Mouse (Mus musculus) CH12.LX (cell line): Measurements from ENCODE around the gene Bach2. TPM values are rescaled to one million over a fixed set of nuclear protein-coding genes. Genes with fewer than 3 reads are reported as not detected.

Source experiments
- DNase-seq: peaks from one replicate; pipeline ENCODE4 v3.0.0-alpha.2; 2013; ENCODE audit errors: extremely low read depth
- H3K27ac ChIP-seq: 2 replicates; pipeline ENCODE4 v1.5.1; 2012; ENCODE audit warnings: low read depth, mild to moderate bottlenecking, control low read depth, moderate library complexity; ENCODE audit not compliant: insufficient read depth
- H3K27me3 ChIP-seq: replicated peaks from 2 replicates; pipeline ENCODE3; 2012; ENCODE audit warnings: inconsistent platforms
- H3K36me3 ChIP-seq, 2 experiments: replicated peaks in 1 of 2; 2 replicates each; pipeline versions ENCODE3 to v1.6.1; 2012; ENCODE audit warnings: inconsistent platforms in 1 of 2, low read length in 1 of 2, mild to moderate bottlenecking in 1 of 2, mixed read lengths in 1 of 2, moderate library complexity in 1 of 2; ENCODE audit not compliant: control insufficient read depth in 1 of 2, insufficient read depth in 1 of 2
- H3K4me1 ChIP-seq, 2 experiments: 2 replicates each; pipeline ENCODE4 v1.6.1; 2012; ENCODE audit warnings: inconsistent platforms in 1 of 2, moderate library complexity in 1 of 2; ENCODE audit not compliant: insufficient read depth in 2 of 2, control insufficient read depth in 1 of 2
- H3K4me2 ChIP-seq: 2 replicates; pipeline ENCODE4 v1.6.1; 2012; ENCODE audit warnings: low read depth, mild to moderate bottlenecking, control low read depth; ENCODE audit not compliant: poor library complexity, insufficient read depth, severe bottlenecking
- H3K4me3 ChIP-seq, 3 experiments: fragments of 150-350 bp in 1 of 3; sonication (generic) in 1 of 3; replicated peaks in 1 of 3; 2 replicates each; pipeline versions ENCODE3 to v1.5.1; 2011 to 2012; ENCODE audit warnings: low read depth in 2 of 3, low read length in 2 of 3, mild to moderate bottlenecking in 2 of 3, moderate library complexity in 2 of 3, control low read depth in 1 of 3, improper control_type of control experiment in 1 of 3, inconsistent platforms in 1 of 3, mixed read lengths in 1 of 3; ENCODE audit not compliant: poor library complexity in 1 of 3
- H3K79me2 ChIP-seq: replicated peaks from 2 replicates; pipeline ENCODE4 v1.6.1; 2012; ENCODE audit warnings: mild to moderate bottlenecking, moderate library complexity; ENCODE audit not compliant: control insufficient read depth, poor library complexity, insufficient read depth, severe bottlenecking; ENCODE audit errors: extremely low read depth
- H3K9ac ChIP-seq: 2 replicates; pipeline ENCODE4 v1.6.1; 2012; ENCODE audit warnings: low read depth, mild to moderate bottlenecking, control low read depth, moderate library complexity; ENCODE audit not compliant: insufficient read depth
- H3K9me3 ChIP-seq: replicated peaks from 2 replicates; pipeline ENCODE3; 2012; ENCODE audit warnings: low read length, inconsistent platforms, mixed read lengths
- BHLHE40 ChIP-seq: IDR thresholded peaks from 2 replicates; pipeline ENCODE4 v1.6.1; 2011; ENCODE audit warnings: mild to moderate bottlenecking, low read depth, low read length, improper control_type of control experiment
- CHD1 ChIP-seq: IDR thresholded peaks from 2 replicates; pipeline ENCODE4 v1.6.1; 2012; ENCODE audit warnings: low read depth, low read length, improper control_type of control experiment, inconsistent platforms
- CHD2 ChIP-seq: IDR thresholded peaks from 2 replicates; pipeline ENCODE4 v1.6.1; 2011; ENCODE audit warnings: low read length, improper control_type of control experiment
- ELF1 ChIP-seq: IDR thresholded peaks from 2 replicates; pipeline ENCODE4 v1.6.1; 2014; ENCODE audit warnings: low read depth, mild to moderate bottlenecking, inconsistent platforms, low read length, improper control_type of control experiment
- EP300 ChIP-seq: IDR thresholded peaks from 2 replicates; pipeline ENCODE4 v1.6.1; 2011; ENCODE audit warnings: low read length, improper control_type of control experiment
- ETS1 ChIP-seq: conservative IDR thresholded peaks from 2 replicates; pipeline ENCODE4 v1.6.1; 2012; ENCODE audit warnings: low read depth, mild to moderate bottlenecking, inconsistent platforms, low read length, improper control_type of control experiment, moderate library complexity
- GABPA ChIP-seq: IDR thresholded peaks from 2 replicates; pipeline ENCODE4 v1.6.1; 2012; ENCODE audit warnings: low read depth, low read length, improper control_type of control experiment, inconsistent platforms; ENCODE audit not compliant: insufficient replicate concordance
- HCFC1 ChIP-seq: IDR thresholded peaks from 2 replicates; pipeline ENCODE4 v1.6.1; 2012; ENCODE audit warnings: low read depth, mild to moderate bottlenecking, inconsistent platforms, low read length, improper control_type of control experiment
- IRF4 ChIP-seq: IDR thresholded peaks from 2 replicates; pipeline ENCODE4 v1.6.1; 2014; ENCODE audit warnings: low read depth, mild to moderate bottlenecking, inconsistent platforms, low read length, improper control_type of control experiment
- JUN ChIP-seq: IDR thresholded peaks from 2 replicates; pipeline ENCODE4 v1.6.1; 2011; ENCODE audit warnings: low read depth, mild to moderate bottlenecking, low read length, improper control_type of control experiment, moderate library complexity; ENCODE audit not compliant: insufficient read depth
- MAFK ChIP-seq: IDR thresholded peaks from 2 replicates; pipeline ENCODE4 v1.6.1; 2011; ENCODE audit warnings: low read length, improper control_type of control experiment; ENCODE audit not compliant: insufficient replicate concordance
- MAZ ChIP-seq: IDR thresholded peaks from 2 replicates; pipeline ENCODE4 v1.6.1; 2012; ENCODE audit warnings: low read depth, mild to moderate bottlenecking, inconsistent platforms, low read length, improper control_type of control experiment, moderate library complexity
- MEF2A ChIP-seq: IDR thresholded peaks from 2 replicates; pipeline ENCODE4 v1.6.1; 2014; ENCODE audit warnings: low read depth, mild to moderate bottlenecking, inconsistent platforms, low read length, improper control_type of control experiment, borderline replicate concordance
- MXI1 ChIP-seq: IDR thresholded peaks from 2 replicates; pipeline ENCODE4 v1.6.1; 2011; ENCODE audit warnings: mild to moderate bottlenecking, low read depth, low read length, improper control_type of control experiment
- MYC ChIP-seq: IDR thresholded peaks from 2 replicates; pipeline ENCODE4 v1.6.1; 2011; ENCODE audit warnings: low read depth, mild to moderate bottlenecking, improper control_type of control experiment, low read length
- NELFE ChIP-seq: IDR thresholded peaks from 2 replicates; pipeline ENCODE4 v1.6.1; 2011; ENCODE audit warnings: low read depth, low read length, improper control_type of control experiment
- PAX5 ChIP-seq: IDR thresholded peaks from 2 replicates; pipeline ENCODE4 v1.6.1; 2012; ENCODE audit warnings: low read length, inconsistent platforms, mixed read lengths
- POLR2A ChIP-seq: IDR thresholded peaks from 2 replicates; pipeline ENCODE4 v1.6.1; 2011; ENCODE audit warnings: low read depth, mild to moderate bottlenecking, improper control_type of control experiment, low read length
- POLR2AphosphoS2 ChIP-seq: IDR thresholded peaks from 2 replicates; pipeline ENCODE4 v1.6.1; 2011; ENCODE audit warnings: low read depth, low read length, improper control_type of control experiment
- RCOR1 ChIP-seq: conservative IDR thresholded peaks from 2 replicates; pipeline ENCODE4 v1.6.1; 2012; ENCODE audit warnings: low read depth, mild to moderate bottlenecking, inconsistent platforms, low read length, improper control_type of control experiment
- SIN3A ChIP-seq: IDR thresholded peaks from 2 replicates; pipeline ENCODE4 v1.6.1; 2012; ENCODE audit warnings: low read length, improper control_type of control experiment, inconsistent platforms
- SMC3 ChIP-seq: IDR thresholded peaks from 2 replicates; pipeline ENCODE4 v1.6.1; 2011; ENCODE audit warnings: low read depth, low read length, improper control_type of control experiment
- TBP ChIP-seq: conservative IDR thresholded peaks from 2 replicates; pipeline ENCODE4 v1.6.1; 2011; ENCODE audit warnings: low read depth, low read length, improper control_type of control experiment
- TCF12 ChIP-seq: IDR thresholded peaks from 2 replicates; pipeline ENCODE4 v1.6.1; 2014; ENCODE audit warnings: low read depth, mild to moderate bottlenecking, inconsistent platforms, low read length, improper control_type of control experiment
- UBTF ChIP-seq: IDR thresholded peaks from 2 replicates; pipeline ENCODE4 v1.6.1; 2012; ENCODE audit warnings: low read depth, mild to moderate bottlenecking, inconsistent platforms, low read length, improper control_type of control experiment, moderate library complexity
- USF1 ChIP-seq: IDR thresholded peaks from 2 replicates; pipeline ENCODE4 v1.6.1; 2014; ENCODE audit warnings: low read depth, mild to moderate bottlenecking, inconsistent platforms, low read length, improper control_type of control experiment
- USF2 ChIP-seq: conservative IDR thresholded peaks from 2 replicates; pipeline ENCODE4 v1.6.1; 2011; ENCODE audit warnings: low read depth, low read length, improper control_type of control experiment
- ZC3H11A ChIP-seq: IDR thresholded peaks from 2 replicates; pipeline ENCODE4 v1.6.1; 2012; ENCODE audit warnings: low read depth, mild to moderate bottlenecking, inconsistent platforms, low read length, improper control_type of control experiment
- ZKSCAN1 ChIP-seq: IDR thresholded peaks from 2 replicates; pipeline ENCODE4 v1.6.1; 2012; ENCODE audit warnings: low read depth, inconsistent platforms, low read length, improper control_type of control experiment, borderline replicate concordance
- ZMIZ1 ChIP-seq: IDR thresholded peaks from 2 replicates; pipeline ENCODE4 v1.6.1; 2012; ENCODE audit warnings: low read depth, mild to moderate bottlenecking, inconsistent platforms, low read length, improper control_type of control experiment
- ZNF384 ChIP-seq: IDR thresholded peaks from 2 replicates; pipeline ENCODE4 v1.6.1; 2012; ENCODE audit warnings: low read depth, low read length, improper control_type of control experiment, inconsistent platforms
- dilution Hi-C: fragments of 300-500 bp; cut with MboI; formaldehyde crosslinking; loops from 2 replicates; pipeline ENCODE4 v1.14.3; 2020; ENCODE audit warnings: low sequenced_read_pairs; ENCODE audit not compliant: extremely low pct_unique_long_range_greater_than_20kb, extremely low pct_ligation_motif_present
- in situ Hi-C: fragments of 300-500 bp; cut with MboI; formaldehyde crosslinking; loops from 3 replicates; pipeline ENCODE4 v1.14.3; 2019; ENCODE audit warnings: low sequenced_read_pairs, low pct_ligation_motif_present, low pct_unique_long_range_greater_than_20kb, mixed read lengths
- polyA plus RNA-seq: library from polyadenylated mRNA; unstranded; fragments of >175 nt; gene quantifications from 2 replicates; pipeline ENCODE4 v1.2.1, GENCODE M21; 2012; ENCODE audit warnings: low read depth; ENCODE audit not compliant: insufficient read length
- total RNA-seq, 2 experiments: library from RNA; depleted of rRNA; stranded (reverse); fragments of 300-350 nt in 1 of 2; fragments of >200 nt in 1 of 2; gene quantifications; 2 replicates each; pipeline ENCODE4 v1.2.3; 2012 to 2014

The Bach2 gene
- total and polyA plus RNA-seq, 3 experiments = 0.11 TPM; not detected in 2

GRCm38 (mm10) chr4:32338451-32338850, 99.8 kb downstream of the Bach2 start:
- H3K4me3 ChIP-seq = no peak overlapping the region
- dilution Hi-C loops (no loop called here), in situ Hi-C loops (no loop called here)
- no peaks in the 10 kb centered on the region for H3K36me3 ChIP-seq
- H3K9me3 ChIP-seq = no peaks in the 10 kb centered on the region
- TF ChIP-seq ZMIZ1 (no peak), PAX5 (no peak), UBTF (no peak), EP300 (no peak), SIN3A (no peak), HCFC1 (no peak), MYC (no peak), ELF1 (no peak), TBP (no peak), RCOR1 (no peak), MEF2A (no peak), GABPA (no peak), USF1 (no peak), JUN (no peak), ZKSCAN1 (no peak), USF2 (no peak), TCF12 (no peak), CHD2 (no peak), IRF4 (no peak)
- peaks cover 4 to 29% of the 10 kb centered on the region in 2 experiments; a peak in 2 of 4 replicates for H3K4me1 ChIP-seq
- H3K27me3 ChIP-seq = no peaks in the 10 kb centered on the region
- H3K27ac ChIP-seq = no peak overlapping the region
- no peak for DNase-seq
- no peak overlapping the region for H3K4me2 ChIP-seq
- H3K79me2 ChIP-seq = no peaks in the 10 kb centered on the region
- H3K9ac ChIP-seq = no peak overlapping the region

GRCm38 (mm10) chr4:32340844-32341243, 102.2 kb downstream of the Bach2 start:
- in situ Hi-C loops (no loop called here), dilution Hi-C loops (no loop called here)
- Histone ChIP-seq H3K27ac (no peak overlapping the region), H3K79me2 (no peaks in the 10 kb centered on the region), H3K9ac (no peak overlapping the region), H3K4me3 (no peak overlapping the region), H3K4me2 (no peak overlapping the region), H3K9me3 (no peaks in the 10 kb centered on the region), H3K27me3 (no peaks in the 10 kb centered on the region), H3K4me1 (peaks cover 3 to 25% of the 10 kb centered on the region in 2 experiments; a peak in 3 of 4 replicates), H3K36me3 (no peaks in the 10 kb centered on the region)
- TF ChIP-seq ETS1 (no peak), MAFK (no peak), ZNF384 (no peak), GABPA (no peak), SMC3 (no peak), MEF2A (no peak), MXI1 (no peak), POLR2A (no peak), CHD1 (no peak), MAZ (no peak), POLR2AphosphoS2 (no peak), BHLHE40 (no peak), USF1 (no peak), NELFE (no peak), JUN (no peak), ZC3H11A (no peak), EP300 (no peak), PAX5 (no peak)
- no peak for DNase-seq
